Mouse (Mus musculus) kidney, adult 2 months (tissue): ENCODE results near the gene Plpp4.

Experiments
- CTCF ChIP-seq: fragments of 200-500 bp; conservative IDR thresholded peaks from 2 replicates; pipeline ENCODE4 v1.5.1; 2011; ENCODE audit warnings: low read depth, mild to moderate bottlenecking, control low read depth, low read length, moderate library complexity, mixed read lengths; ENCODE audit not compliant: insufficient read depth, insufficient read length
- POLR2A ChIP-seq: fragments of 200-500 bp; IDR thresholded peaks from one replicate; pipeline ENCODE4 v1.6.1; 2011; ENCODE audit warnings: low read depth, low read length, control low read depth

DNA sequence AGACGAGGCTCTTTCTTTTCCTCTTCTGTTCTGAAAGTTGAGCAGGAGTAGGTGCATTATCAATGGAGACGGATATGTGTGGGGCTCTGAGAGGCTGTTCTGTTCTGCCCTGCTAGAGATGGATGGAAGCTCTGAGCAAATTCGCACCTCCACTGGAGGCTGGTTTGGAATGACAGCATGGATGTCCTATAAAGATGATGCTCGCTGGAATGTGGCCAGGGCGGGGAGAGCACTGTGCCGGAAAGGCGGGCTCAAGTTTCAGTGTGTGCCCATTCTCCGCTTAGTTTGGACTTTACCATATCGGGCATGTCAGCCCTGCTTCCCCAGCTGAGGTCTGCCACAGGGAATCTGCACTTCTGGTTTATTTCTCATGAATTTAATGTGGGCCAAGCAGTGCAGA lies 35.9 kb upstream of the Plpp4 start:
- TF ChIP-seq POLR2A, result no peak
- no peak for TF ChIP-seq CTCF
